Mouse (Mus musculus): ENCODE measurements around the gene Zfp729b. TPM values are rescaled to one million over a fixed set of nuclear protein-coding genes. Genes with fewer than 3 reads are reported as not detected.

Zfp729b gene
- polyA plus RNA-seq, 1 experiment from 2014 or later = 5.1 TPM

GRCm38 (mm10) chr13:67545941-67546340 lies 63.6 kb downstream of the Zfp729b start:
- no peak overlapping the region for H3K4me2 ChIP-seq (replicated peaks; ENCODE audit: low read depth, low read length)
- H3K4me1 ChIP-seq (ENCODE audit: control insufficient read depth, insufficient read depth, low read length) = no peaks in the 10 kb centered on the region
- peaks cover 36% of the 10 kb centered on the region for H3K36me3 ChIP-seq (ENCODE audit: control insufficient read depth, insufficient read depth, low read length)
- no peak for ATAC-seq (ENCODE audit: insufficient number of reproducible peaks, insufficient read depth, low FRiP score, low read depth)
- H3K27me3 ChIP-seq (ENCODE audit: control insufficient read depth, insufficient read depth, low read length) = no peaks in the 10 kb centered on the region
- H3K4me3 ChIP-seq (ENCODE audit: low read depth, low read length) = no peak overlapping the region
- H3K27ac ChIP-seq (ENCODE audit: low read length) = no peak overlapping the region
- H3K9ac ChIP-seq (replicated peaks; ENCODE audit: low read depth, low read length) = no peak overlapping the region
- 94% methylated on average over 1 of the region's 1 CpGs for WGBS
- no peaks in the 10 kb centered on the region for H3K9me3 ChIP-seq (ENCODE audit: control insufficient read depth, low read depth, low read length)

Other genes with a start within 250 kb of the Zfp729b start
- not detected in 2 replicates for gene Gm28044, start 249.2 kb downstream of the Zfp729b start, polyA plus RNA-seq (2014; fragmentation: Nextera tagmentation; extraction: Ambion mirVana)
- gene Zfp953, start 249.1 kb downstream of the Zfp729b start, polyA plus RNA-seq (2014; fragmentation: Nextera tagmentation; extraction: Ambion mirVana) = 1.5 and 1.8 TPM in 2 replicates
- 0.62 and 0.91 TPM in 2 replicates for gene Gm28041, start 234.0 kb downstream of the Zfp729b start, polyA plus RNA-seq (2014; fragmentation: Nextera tagmentation; extraction: Ambion mirVana)
- gene Zfp456, start 233.9 kb downstream of the Zfp729b start, polyA plus RNA-seq (2014; fragmentation: Nextera tagmentation; extraction: Ambion mirVana) = 2.5 and 3.0 TPM in 2 replicates
- 6.0 and 7.3 TPM in 2 replicates for gene Zfp429, start 209.9 kb downstream of the Zfp729b start, polyA plus RNA-seq (2014; fragmentation: Nextera tagmentation; extraction: Ambion mirVana)
- 0.62 and 0.87 TPM in 2 replicates for gene Zfp459, start 188.3 kb downstream of the Zfp729b start, polyA plus RNA-seq (2014; fragmentation: Nextera tagmentation; extraction: Ambion mirVana)
- 11.2 TPM in 2 replicates for gene Zfp874a, start 158.1 kb downstream of the Zfp729b start, polyA plus RNA-seq (2014; fragmentation: Nextera tagmentation; extraction: Ambion mirVana)
- gene Zfp874b, start 125.4 kb downstream of the Zfp729b start, polyA plus RNA-seq (2014; fragmentation: Nextera tagmentation; extraction: Ambion mirVana) = 4.2 and 5.1 TPM in 2 replicates
- gene Zfp58, start 109.2 kb downstream of the Zfp729b start, polyA plus RNA-seq (2014; fragmentation: Nextera tagmentation; extraction: Ambion mirVana) = 14.5 TPM in 2 replicates
- gene Gm26965, start 83.6 kb downstream of the Zfp729b start, polyA plus RNA-seq (2014; fragmentation: Nextera tagmentation; extraction: Ambion mirVana) = not detected in 2 replicates
- 25.0 and 29.0 TPM in 2 replicates for gene Zfp87, start 83.5 kb downstream of the Zfp729b start, polyA plus RNA-seq (2014; fragmentation: Nextera tagmentation; extraction: Ambion mirVana)
- gene Zfp748, start 55.9 kb downstream of the Zfp729b start, polyA plus RNA-seq (2014; fragmentation: Nextera tagmentation; extraction: Ambion mirVana) = 16.3 and 17.5 TPM in 2 replicates
- not detected in 2 replicates for gene Gm49345, start 28.1 kb upstream of the Zfp729b start, polyA plus RNA-seq (2014; fragmentation: Nextera tagmentation; extraction: Ambion mirVana)
- gene Zfp729a, start 28.1 kb upstream of the Zfp729b start, polyA plus RNA-seq (2014; fragmentation: Nextera tagmentation; extraction: Ambion mirVana) = 3.5 and 3.6 TPM in 2 replicates
- 12.3 and 13.6 TPM in 2 replicates for gene Zfp738, start 77.4 kb upstream of the Zfp729b start, polyA plus RNA-seq (2014; fragmentation: Nextera tagmentation; extraction: Ambion mirVana)
- gene Zfp65, start 119.5 kb upstream of the Zfp729b start, polyA plus RNA-seq (2014; fragmentation: Nextera tagmentation; extraction: Ambion mirVana) = 3.5 and 5.0 TPM in 2 replicates
- 4.7 and 6.0 TPM in 2 replicates for gene Zfp85, start 145.5 kb upstream of the Zfp729b start, polyA plus RNA-seq (2014; fragmentation: Nextera tagmentation; extraction: Ambion mirVana)
- gene Zfp493, start 170.0 kb upstream of the Zfp729b start, polyA plus RNA-seq (2014; fragmentation: Nextera tagmentation; extraction: Ambion mirVana) = 2.7 and 3.5 TPM in 2 replicates
- 6.7 and 9.1 TPM in 2 replicates for gene Zfp273, start 204.0 kb upstream of the Zfp729b start, polyA plus RNA-seq (2014; fragmentation: Nextera tagmentation; extraction: Ambion mirVana)
- gene Gm10037, start 221.4 kb upstream of the Zfp729b start, polyA plus RNA-seq (2014; fragmentation: Nextera tagmentation; extraction: Ambion mirVana) = 2.3 and 4.0 TPM in 2 replicates